Mouse (Mus musculus): Measurements from ENCODE around the gene Spdl1. TPM values are rescaled to one million over a fixed set of nuclear protein-coding genes. Genes with fewer than 3 reads are reported as not detected.

Gene Spdl1
- total and polyA plus RNA-seq, 3 experiments, result 24.2 to 36.3 TPM; not detected in 1

DNA sequence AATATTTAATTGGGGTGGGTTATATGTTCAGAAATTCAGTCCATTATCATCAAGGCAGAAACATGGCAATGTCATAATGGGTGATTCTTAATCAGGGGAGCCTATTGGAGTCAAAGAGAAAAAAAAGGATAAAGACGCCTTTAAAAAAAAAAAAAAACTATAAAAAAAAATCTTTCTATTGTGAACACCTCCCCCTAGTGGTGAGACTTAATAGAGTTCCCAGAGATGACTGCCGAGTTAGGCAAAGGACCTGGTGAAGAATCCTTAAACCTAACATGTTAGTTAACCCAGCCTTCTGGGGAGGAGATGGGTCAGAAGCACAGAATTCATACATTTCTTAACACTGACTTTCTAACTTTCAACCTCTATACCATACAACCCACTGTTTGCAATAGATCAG, 18.7 kb downstream of the Spdl1 start (continued):
- TF ChIP-seq SMC3 (IDR thresholded peaks at IDR 0.05; ENCODE audit: low read depth, low read length) (peak; percentile 67), RCOR1 (IDR thresholded peaks at IDR 0.05; ENCODE audit: low read depth, low read length) (no peak), ZKSCAN1 (IDR thresholded peaks at IDR 0.05; ENCODE audit: low read depth, low read length) (peak; percentile 74; the same call in 1 of the 2 replicates), MAZ (IDR thresholded peaks at IDR 0.05; ENCODE audit: low read depth, low read length) (no peak), SIN3A (IDR thresholded peaks at IDR 0.05; ENCODE audit: low read length) (no peak), CHD2 (IDR thresholded peaks at IDR 0.05; ENCODE audit: low read length) (no peak), POLR2A (IDR thresholded peaks at IDR 0.05; ENCODE audit: control insufficient read depth in 1 of 2, insufficient read depth in 1 of 2, low read depth in 1 of 2, low read length in 2 of 2, poor library complexity in 1 of 2) (no peak), MXI1 (IDR thresholded peaks at IDR 0.05; ENCODE audit: low read depth, low read length) (no peak), TAL1 (IDR thresholded peaks at IDR 0.05; ENCODE audit: low read length) (no peak), UBTF (IDR thresholded peaks at IDR 0.05; ENCODE audit: borderline replicate concordance, insufficient read depth, low read depth, low read length) (no peak), JUND (IDR thresholded peaks at IDR 0.05; ENCODE audit: low read depth, low read length) (no peak), BHLHE40 (IDR thresholded peaks at IDR 0.05; ENCODE audit: borderline replicate concordance, low read depth, low read length) (no peak), TBP (IDR thresholded peaks at IDR 0.05; ENCODE audit: low read depth, low read length) (no peak), CHD1 (IDR thresholded peaks at IDR 0.05; ENCODE audit: low read depth, low read length) (no peak), E2F4 (IDR thresholded peaks at IDR 0.05; ENCODE audit: borderline replicate concordance, low read depth, low read length) (no peak), RAD21 (IDR thresholded peaks at IDR 0.05; ENCODE audit: low read depth, low read length) (peak; percentile 85), POLR2AphosphoS2 (IDR thresholded peaks at IDR 0.05; ENCODE audit: low read length) (no peak), EP300 (IDR thresholded peaks at IDR 0.05; ENCODE audit: low read depth in 1 of 2, low read length in 2 of 2) (no peak), MAFK (IDR thresholded peaks at IDR 0.05; ENCODE audit: borderline replicate concordance, low read depth, low read length) (no peak), GABPA (IDR thresholded peaks at IDR 0.05; ENCODE audit: low read depth, low read length) (no peak)

DNA sequence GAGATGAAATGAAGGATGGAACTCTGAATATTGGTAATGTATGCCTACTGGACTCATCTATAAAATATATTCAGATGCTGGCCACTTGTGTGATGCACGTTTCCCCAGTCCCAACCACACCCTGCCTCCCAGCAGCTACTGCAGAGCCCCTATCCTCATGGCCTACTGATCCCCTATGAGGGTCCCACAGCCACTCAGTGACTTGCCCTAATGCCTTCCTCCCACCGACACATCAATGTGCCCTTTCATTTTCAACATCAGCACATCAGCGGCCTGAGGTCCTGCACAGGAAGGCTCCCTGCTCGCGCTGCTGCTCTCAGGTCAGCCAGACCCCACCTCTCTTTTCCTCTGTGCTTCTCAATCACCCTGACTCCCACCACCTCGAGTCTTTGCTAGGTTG, 19.1 kb downstream of the Spdl1 start:
- no peaks in the 10 kb centered on the region for H3K79me2 ChIP-seq (ENCODE audit: control insufficient read depth, insufficient read depth, low read length, poor library complexity)
- no peak for DNase-seq (ENCODE audit: low read depth, low spot score)
- no peak overlapping the region for H3K27ac ChIP-seq (ENCODE audit: control insufficient read depth, low read depth, low read length)
- no peak for TF ChIP-seq ZMIZ1 (IDR thresholded peaks at IDR 0.05; ENCODE audit: low read depth, low read length)
- TF ChIP-seq SIN3A (IDR thresholded peaks at IDR 0.05; ENCODE audit: low read length), result no peak
- no peak for TF ChIP-seq BHLHE40 (IDR thresholded peaks at IDR 0.05; ENCODE audit: borderline replicate concordance, low read depth, low read length)
- TF ChIP-seq MYB (IDR thresholded peaks at IDR 0.05; ENCODE audit: low read depth, low read length), result no peak
- no peak for TF ChIP-seq CHD1 (IDR thresholded peaks at IDR 0.05; ENCODE audit: low read depth, low read length)
- TF ChIP-seq NRF1 (IDR thresholded peaks at IDR 0.05; ENCODE audit: insufficient read depth, low read depth, low read length, poor library complexity, severe bottlenecking), result no peak
- no peak for TF ChIP-seq GATA1 (IDR thresholded peaks at IDR 0.05; ENCODE audit: low read depth, low read length)
- no peak for TF ChIP-seq GABPA (IDR thresholded peaks at IDR 0.05; ENCODE audit: low read depth, low read length)
- no peak for TF ChIP-seq KAT2A (conservative IDR thresholded peaks at IDR 0.05; ENCODE audit: low read depth, low read length)
- TF ChIP-seq POLR2AphosphoS2 (IDR thresholded peaks at IDR 0.05; ENCODE audit: low read length), result no peak
- TF ChIP-seq ZKSCAN1 (IDR thresholded peaks at IDR 0.05; ENCODE audit: low read depth, low read length), result no peak
- TF ChIP-seq MAFK (IDR thresholded peaks at IDR 0.05; ENCODE audit: borderline replicate concordance, low read depth, low read length), result no peak
- no peak for TF ChIP-seq HCFC1 (IDR thresholded peaks at IDR 0.05; ENCODE audit: low read depth, low read length)
- TF ChIP-seq UBTF (IDR thresholded peaks at IDR 0.05; ENCODE audit: borderline replicate concordance, insufficient read depth, low read depth, low read length), result no peak
- TF ChIP-seq NELFE (IDR thresholded peaks at IDR 0.05; ENCODE audit: low read depth, low read length), result no peak
- TF ChIP-seq MXI1 (IDR thresholded peaks at IDR 0.05; ENCODE audit: low read depth, low read length), result no peak
- no peak for TF ChIP-seq ELF1 (IDR thresholded peaks at IDR 0.05; ENCODE audit: low read depth, low read length)
- no peak for TF ChIP-seq ZNF384 (IDR thresholded peaks at IDR 0.05; ENCODE audit: low read depth, low read length)
- TF ChIP-seq TCF12 (IDR thresholded peaks at IDR 0.05; ENCODE audit: low read depth, low read length), result no peak
- H3K36me3 ChIP-seq (ENCODE audit: control insufficient read depth in 1 of 2, insufficient read depth in 2 of 2, low read length in 2 of 2), result peaks cover 0 to 36% of the 10 kb centered on the region in 2 experiments; a peak in 2 of 4 replicates
- H3K27me3 ChIP-seq (ENCODE audit: control insufficient read depth in 1 of 2, insufficient read depth in 2 of 2, low read length in 2 of 2), result no peaks in the 10 kb centered on the region
- no peaks in the 10 kb centered on the region for H3K9me3 ChIP-seq (replicated peaks; ENCODE audit: insufficient read depth, low read length)
- H3K4me1 ChIP-seq (ENCODE audit: control insufficient read depth in 1 of 2, insufficient read depth in 2 of 2, low read length in 2 of 2), result no peaks in the 10 kb centered on the region
- H3K4me3 ChIP-seq (ENCODE audit: control insufficient read depth in 1 of 2, insufficient read depth in 1 of 2, low read depth in 2 of 2, low read length in 2 of 2), result no peak overlapping the region
- H3K9ac ChIP-seq (ENCODE audit: control insufficient read depth, low read depth, low read length, poor library complexity, severe bottlenecking), result no peak overlapping the region

All from MEL (cell line).